Mouse (Mus musculus) olfactory bulb, adult 2 months (tissue): ENCODE measurements at regions not wholly inside any gene's neighbourhood (a gene's known extent, or its start where the extent isn't known, plus 50 kb on each side); places are given as distances from the start of the nearest gene placed in this dataset.

ENCODE experiments used
- CTCF ChIP-seq: fragments of 200-500 bp; IDR thresholded peaks from 2 replicates; pipeline ENCODE4 v1.5.1; 2012; ENCODE audit warnings: low read depth, mild to moderate bottlenecking, low read length, moderate library complexity; ENCODE audit not compliant: insufficient read depth
- POLR2A ChIP-seq: fragments of 200-500 bp; IDR thresholded peaks from 2 replicates; pipeline ENCODE4 v1.6.1; 2012; ENCODE audit warnings: mild to moderate bottlenecking, low read depth, low read length, moderate library complexity; ENCODE audit not compliant: insufficient read depth

- TF ChIP-seq CTCF (no peak), POLR2A (no peak)
Measured at GRCm38 (mm10) chr3:143016758-143017157, 135.0 kb upstream of the Pkn2 start.
